Mouse (Mus musculus) olfactory bulb, adult 2 months (tissue): ENCODE data around the gene Znhit3.

ENCODE experiments used
- CTCF ChIP-seq: fragments of 200-500 bp; IDR thresholded peaks from 2 replicates; pipeline ENCODE4 v1.5.1; 2012; ENCODE audit warnings: low read depth, mild to moderate bottlenecking, low read length, moderate library complexity; ENCODE audit not compliant: insufficient read depth
- POLR2A ChIP-seq: fragments of 200-500 bp; IDR thresholded peaks from 2 replicates; pipeline ENCODE4 v1.6.1; 2012; ENCODE audit warnings: mild to moderate bottlenecking, low read depth, low read length, moderate library complexity; ENCODE audit not compliant: insufficient read depth

GRCm38 (mm10) chr11:84919276-84919675 lies 3.1 kb upstream of the Znhit3 start:
- no peak for TF ChIP-seq POLR2A
- TF ChIP-seq CTCF: no peak
